Mouse (Mus musculus) forebrain, embryonic 11.5 days (tissue): ENCODE measurements at regions not wholly inside any gene's neighbourhood (a gene's known extent, or its start where the extent isn't known, plus 50 kb on each side); places are given as distances from the start of the nearest gene placed in this dataset.
A peak's percentile ranks its signal among the peaks of the same experiment; 100 is the strongest.
"Not testable (repeated sequence)": the region's sequence is repeated elsewhere in the genome, so short reads cannot be mapped to it uniquely, and the experiment has no call there.

ENCODE experiments used
- ATAC-seq: fragments of 200-750 bp; cut with Nextera tagmentation; replicated peaks from 2 replicates; pipeline ENCODE4 v1.8.0; 2017; ENCODE audit warnings: moderate TSS enrichment; ENCODE audit not compliant: low FRiP score
- DNase-seq: peaks from one replicate; pipeline ENCODE4 v3.0.0-alpha.2; 2017; ENCODE audit warnings: low spot score
- H3K27ac ChIP-seq: fragments of 300-500 bp; sonication (generic); 2 replicates; pipeline ENCODE4 v1.5.1; 2014; ENCODE audit warnings: low read depth, low read length
- H3K27me3 ChIP-seq: fragments of 300-500 bp; sonication (generic); 2 replicates; pipeline ENCODE4 v1.6.1; 2014; ENCODE audit warnings: mild to moderate bottlenecking, low read length, mixed read lengths; ENCODE audit not compliant: control insufficient read depth, insufficient read depth
- H3K36me3 ChIP-seq: fragments of 300-500 bp; sonication (generic); 2 replicates; pipeline ENCODE4 v1.6.1; 2014; ENCODE audit warnings: mild to moderate bottlenecking, low read length, moderate library complexity, mixed read lengths; ENCODE audit not compliant: control insufficient read depth, insufficient read depth
- H3K4me1 ChIP-seq: fragments of 300-500 bp; sonication (generic); replicated peaks from 2 replicates; pipeline ENCODE4 v1.6.1; 2014; ENCODE audit warnings: low read length, mixed read lengths; ENCODE audit not compliant: control insufficient read depth, insufficient read depth
- H3K4me2 ChIP-seq: fragments of 300-500 bp; sonication (generic); 2 replicates; pipeline ENCODE4 v1.6.1; 2014; ENCODE audit warnings: low read depth, mild to moderate bottlenecking, low read length, moderate library complexity, mixed read lengths; ENCODE audit not compliant: severe bottlenecking
- H3K4me3 ChIP-seq: fragments of 300-500 bp; sonication (generic); 2 replicates; pipeline ENCODE4 v1.5.1; 2014; ENCODE audit warnings: low read depth, low read length
- H3K9ac ChIP-seq: fragments of 300-500 bp; sonication (generic); 2 replicates; pipeline ENCODE4 v1.6.1; 2014; ENCODE audit warnings: low read length
- H3K9me3 ChIP-seq: fragments of 300-500 bp; sonication (generic); 2 replicates; pipeline ENCODE4 v1.6.1; 2016; ENCODE audit warnings: low read length, mixed read lengths; ENCODE audit not compliant: control insufficient read depth
- WGBS: fragments of 180-500 bp; shearing (Covaris S2); extraction: QIAGEN DNeasy Blood & Tissue Kit; methylation state at CpG from one replicate; pipeline ENCODE4 v1.1.7; 2014; 5-methylcytosine and 5-hydroxymethylcytosine counted together

DNA sequence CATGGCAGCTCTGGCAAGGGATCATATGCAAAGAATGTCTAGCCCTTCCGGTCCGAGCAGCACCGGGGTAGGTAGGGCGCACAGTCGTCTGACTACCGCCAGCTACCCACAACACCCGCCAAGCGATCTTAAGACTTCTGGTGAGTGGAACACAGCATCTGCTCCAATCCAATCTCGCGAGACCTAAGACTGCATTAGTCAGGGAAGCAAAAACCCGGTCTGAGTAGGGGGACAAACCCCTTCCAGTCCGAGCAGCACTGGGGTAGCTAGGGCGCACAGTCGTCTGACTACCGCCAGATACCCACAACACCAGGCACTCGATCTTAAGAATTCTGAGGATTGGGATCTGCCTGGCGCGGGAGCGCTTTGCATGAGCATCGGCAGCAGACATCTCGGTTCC lies 57.1 kb downstream of the Nap1l2 start:
- WGBS: 76% methylated on average over 21 of the region's 21 CpGs
- H3K4me3 ChIP-seq, H3K9me3 ChIP-seq, H3K27me3 ChIP-seq, H3K9ac ChIP-seq, DNase-seq, ATAC-seq, H3K4me1 ChIP-seq, H3K4me2 ChIP-seq, H3K27ac ChIP-seq, H3K36me3 ChIP-seq: not testable (repeated sequence)

DNA sequence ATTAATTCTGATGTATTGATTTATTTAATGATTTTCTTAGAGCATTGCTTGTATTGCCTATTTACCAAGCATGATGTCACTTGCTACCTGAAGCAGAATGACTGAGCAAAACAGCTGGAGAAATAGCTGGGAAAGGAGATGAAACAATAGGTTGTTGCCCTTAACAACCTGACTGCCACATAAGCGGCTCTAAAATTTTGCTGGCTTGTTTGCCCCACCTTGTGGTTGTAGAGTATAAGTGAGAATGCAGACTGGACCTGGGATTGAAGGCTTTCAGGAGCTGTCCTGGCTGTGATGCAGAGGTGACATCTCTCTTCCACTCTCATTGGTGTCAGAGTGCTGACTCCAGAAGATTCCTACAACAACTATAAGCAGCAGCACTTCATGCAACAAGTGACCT lies 77.3 kb downstream of the Nap1l2 start:
- Histone ChIP-seq H3K9ac (no peak overlapping the region), H3K9me3 (no peaks in the 10 kb centered on the region), H3K4me3 (no peak overlapping the region), H3K36me3 (no peaks in the 10 kb centered on the region), H3K4me2 (no peak overlapping the region), H3K4me1 (no peaks in the 10 kb centered on the region), H3K27ac (no peak overlapping the region), H3K27me3 (no peaks in the 10 kb centered on the region; the same call in 1 of the 2 replicates)
- DNase-seq: peak; percentile 50
- WGBS: 35% methylated on average over 1 of the region's 1 CpGs
- no peak for ATAC-seq

DNA sequence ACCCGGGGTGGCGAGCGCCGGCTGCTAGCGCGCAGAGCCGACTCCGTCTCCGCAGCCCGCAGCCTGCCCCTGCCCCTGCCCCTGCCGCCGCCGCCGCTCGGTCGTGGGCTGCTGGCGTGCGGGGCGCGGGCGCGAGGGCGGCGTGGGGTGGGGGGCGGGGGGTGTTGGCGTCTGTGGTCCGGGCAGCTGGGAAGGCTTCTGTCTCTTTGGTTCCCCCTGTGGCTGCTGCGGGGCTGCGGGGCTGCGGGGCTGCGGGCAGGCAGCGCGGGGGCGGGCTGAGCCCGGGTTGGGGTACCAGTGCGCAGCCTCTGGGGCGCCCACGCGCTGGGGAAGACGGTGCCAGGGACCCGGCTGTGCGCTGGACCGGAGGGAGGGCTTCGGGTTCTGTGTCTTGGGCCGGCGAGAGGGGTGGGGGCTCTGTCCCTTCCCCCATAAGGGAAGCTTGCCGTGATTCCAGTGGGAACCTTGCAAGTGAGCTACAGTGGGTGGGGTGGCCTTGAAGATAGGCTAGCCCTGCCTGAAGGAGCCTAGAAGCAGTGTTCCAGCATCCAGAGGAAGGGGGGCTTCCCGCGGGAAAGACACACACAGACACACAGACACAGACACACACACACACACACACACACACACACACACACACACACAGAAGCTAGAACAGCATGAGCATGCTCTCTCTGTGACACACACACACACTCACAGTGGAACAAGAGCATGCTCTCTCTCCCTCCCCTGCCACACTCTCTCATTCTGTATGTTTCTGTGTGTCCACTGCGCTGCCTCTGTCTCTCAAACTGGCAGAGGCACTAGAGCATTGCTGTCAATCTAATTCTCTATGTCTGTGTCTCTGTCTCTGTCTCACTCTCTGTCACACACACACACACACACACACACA lies 118.5 kb downstream of the Nap1l2 start:
- not testable (repeated sequence) for DNase-seq, H3K4me3 ChIP-seq, H3K27me3 ChIP-seq, H3K4me2 ChIP-seq, H3K27ac ChIP-seq, H3K36me3 ChIP-seq, H3K9me3 ChIP-seq, H3K4me1 ChIP-seq, H3K9ac ChIP-seq
- WGBS: 11% methylated on average over 2 of the region's 50 CpGs
- ATAC-seq: peak; percentile 87

DNA sequence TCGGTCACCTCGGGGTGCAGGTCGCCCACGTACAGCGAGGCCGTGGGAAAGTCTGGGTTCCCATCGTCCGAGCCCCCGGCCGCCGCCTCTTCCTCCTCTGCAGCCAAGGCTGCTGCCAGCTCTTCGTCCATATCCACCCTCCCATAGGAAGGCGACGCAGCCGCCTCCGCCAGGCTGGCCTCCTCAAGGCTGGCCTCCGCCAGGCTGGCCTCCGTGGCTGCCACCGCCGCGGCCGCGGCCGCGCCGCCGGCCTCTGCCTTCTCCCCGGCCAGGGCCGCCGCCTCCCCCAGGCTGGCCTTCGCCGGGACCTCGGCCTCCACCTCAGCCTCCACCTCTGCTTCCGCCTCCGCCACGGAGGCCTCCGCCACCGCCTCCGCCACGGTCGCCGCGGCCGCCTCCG lies 119.3 kb downstream of the Nap1l2 start:
- no CpG with 5 or more reads among the region's 45 CpGs for WGBS
- ATAC-seq: 0 out of 2 replicates have a peak, but pooled peaks have one; percentile 22
- DNase-seq, H3K9ac ChIP-seq, H3K36me3 ChIP-seq, H3K27ac ChIP-seq, H3K9me3 ChIP-seq, H3K4me3 ChIP-seq, H3K4me2 ChIP-seq, H3K4me1 ChIP-seq, H3K27me3 ChIP-seq: not testable (repeated sequence)

DNA sequence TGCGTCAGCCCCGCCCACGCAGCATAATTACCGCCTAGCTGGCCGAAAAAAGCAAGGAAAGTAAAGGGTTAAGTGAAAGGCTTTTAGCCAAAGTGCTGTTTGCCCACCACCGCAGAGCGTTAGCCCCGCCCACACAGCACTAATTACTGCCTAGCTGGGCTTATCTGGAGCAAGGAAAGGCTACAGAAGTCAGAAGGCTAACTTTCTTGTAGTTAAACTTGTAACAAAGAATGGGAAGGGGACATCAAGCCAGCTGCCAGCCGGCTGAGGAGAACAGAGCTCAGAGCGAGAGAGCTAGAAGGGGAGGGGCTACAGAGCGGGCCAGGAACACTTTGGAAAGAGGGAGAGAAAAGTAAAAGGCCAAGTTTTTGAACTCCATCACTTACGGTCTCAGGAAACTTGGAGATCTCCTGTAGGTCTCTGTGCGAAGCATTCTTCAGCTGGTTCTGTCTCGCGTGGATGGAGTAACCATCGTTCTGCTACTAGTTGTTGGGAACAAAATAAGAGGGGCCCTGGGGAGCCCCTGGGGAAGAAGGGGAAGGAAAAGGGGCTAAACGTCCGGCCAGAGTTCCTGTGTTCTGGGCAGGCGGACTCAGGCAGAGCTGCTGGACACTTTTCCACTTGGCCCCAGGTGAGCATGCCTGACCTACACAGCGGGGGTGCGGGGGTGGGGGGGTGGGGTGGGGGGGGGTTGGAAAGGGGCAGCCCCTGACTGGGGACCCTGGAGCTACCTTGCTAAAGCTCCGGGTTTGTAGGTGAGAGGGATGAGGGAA lies 98.3 kb downstream of the 1700018G05Rik start:
- no peak overlapping the region for H3K27ac ChIP-seq

DNA sequence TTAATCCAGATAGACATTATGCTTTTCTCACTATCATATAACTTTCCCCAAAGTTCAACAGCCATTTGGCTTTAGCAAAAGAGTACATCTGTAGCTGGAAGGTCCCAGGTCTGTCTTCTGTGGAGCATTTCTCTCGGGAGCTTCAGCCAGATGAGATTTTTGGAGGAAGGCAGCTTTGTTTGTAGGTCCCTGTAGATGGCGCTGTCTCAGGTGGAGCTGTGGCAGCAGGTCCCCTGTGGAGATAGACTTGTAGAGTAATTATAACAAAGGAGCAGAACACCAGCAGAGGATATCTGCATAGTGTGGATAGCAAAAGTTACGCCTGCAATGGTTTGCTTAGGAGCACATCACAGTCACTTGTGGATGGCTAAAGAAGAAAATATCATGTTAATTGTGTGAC lies 97.3 kb downstream of the 1700018G05Rik start:
- not testable (repeated sequence) for H3K9ac ChIP-seq, H3K4me3 ChIP-seq, H3K27ac ChIP-seq, H3K27me3 ChIP-seq, H3K9me3 ChIP-seq, H3K4me2 ChIP-seq, ATAC-seq, H3K4me1 ChIP-seq, H3K36me3 ChIP-seq
- peak; percentile 51 for DNase-seq
- 20% methylated on average over 3 of the region's 3 CpGs for WGBS

More for the DNA sequence above, 98.3 kb downstream of the 1700018G05Rik start:
- no peaks in the 10 kb centered on the region for H3K4me1 ChIP-seq
- peak overlapping the region; percentile 42 for H3K4me2 ChIP-seq
- H3K9me3 ChIP-seq: no peaks in the 10 kb centered on the region
- peak overlapping the region; percentile 28 for H3K4me3 ChIP-seq
- H3K27me3 ChIP-seq: no peaks in the 10 kb centered on the region; the same call in 1 of the 2 replicates
- H3K9ac ChIP-seq: peak overlapping the region; percentile 29; the same call in 1 of the 2 replicates
- peak; percentile 76 for DNase-seq
- WGBS: 16% methylated on average over 22 of the region's 22 CpGs
- no peaks in the 10 kb centered on the region for H3K36me3 ChIP-seq
- ATAC-seq: peak; percentile 82

DNA sequence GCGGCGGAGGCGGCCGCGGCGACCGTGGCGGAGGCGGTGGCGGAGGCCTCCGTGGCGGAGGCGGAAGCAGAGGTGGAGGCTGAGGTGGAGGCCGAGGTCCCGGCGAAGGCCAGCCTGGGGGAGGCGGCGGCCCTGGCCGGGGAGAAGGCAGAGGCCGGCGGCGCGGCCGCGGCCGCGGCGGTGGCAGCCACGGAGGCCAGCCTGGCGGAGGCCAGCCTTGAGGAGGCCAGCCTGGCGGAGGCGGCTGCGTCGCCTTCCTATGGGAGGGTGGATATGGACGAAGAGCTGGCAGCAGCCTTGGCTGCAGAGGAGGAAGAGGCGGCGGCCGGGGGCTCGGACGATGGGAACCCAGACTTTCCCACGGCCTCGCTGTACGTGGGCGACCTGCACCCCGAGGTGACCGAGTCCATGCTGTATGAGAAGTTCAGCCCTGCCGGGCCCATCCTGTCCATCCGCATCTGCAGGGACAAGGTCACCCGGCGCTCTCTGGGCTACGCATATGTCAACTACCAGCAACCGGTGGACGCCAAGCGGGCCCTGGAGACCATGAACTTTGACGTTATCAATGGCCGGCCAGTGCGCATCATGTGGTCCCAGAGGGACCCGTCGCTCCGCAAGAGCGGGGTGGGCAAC lies 85.4 kb downstream of the 1700018G05Rik start:
- WGBS: no CpG with 5 or more reads among the region's 61 CpGs
- not testable (repeated sequence) for H3K27ac ChIP-seq, H3K4me3 ChIP-seq, H3K4me2 ChIP-seq, H3K36me3 ChIP-seq, DNase-seq, H3K27me3 ChIP-seq, H3K4me1 ChIP-seq, H3K9ac ChIP-seq, H3K9me3 ChIP-seq
- ATAC-seq: peak; percentile 31

DNA sequence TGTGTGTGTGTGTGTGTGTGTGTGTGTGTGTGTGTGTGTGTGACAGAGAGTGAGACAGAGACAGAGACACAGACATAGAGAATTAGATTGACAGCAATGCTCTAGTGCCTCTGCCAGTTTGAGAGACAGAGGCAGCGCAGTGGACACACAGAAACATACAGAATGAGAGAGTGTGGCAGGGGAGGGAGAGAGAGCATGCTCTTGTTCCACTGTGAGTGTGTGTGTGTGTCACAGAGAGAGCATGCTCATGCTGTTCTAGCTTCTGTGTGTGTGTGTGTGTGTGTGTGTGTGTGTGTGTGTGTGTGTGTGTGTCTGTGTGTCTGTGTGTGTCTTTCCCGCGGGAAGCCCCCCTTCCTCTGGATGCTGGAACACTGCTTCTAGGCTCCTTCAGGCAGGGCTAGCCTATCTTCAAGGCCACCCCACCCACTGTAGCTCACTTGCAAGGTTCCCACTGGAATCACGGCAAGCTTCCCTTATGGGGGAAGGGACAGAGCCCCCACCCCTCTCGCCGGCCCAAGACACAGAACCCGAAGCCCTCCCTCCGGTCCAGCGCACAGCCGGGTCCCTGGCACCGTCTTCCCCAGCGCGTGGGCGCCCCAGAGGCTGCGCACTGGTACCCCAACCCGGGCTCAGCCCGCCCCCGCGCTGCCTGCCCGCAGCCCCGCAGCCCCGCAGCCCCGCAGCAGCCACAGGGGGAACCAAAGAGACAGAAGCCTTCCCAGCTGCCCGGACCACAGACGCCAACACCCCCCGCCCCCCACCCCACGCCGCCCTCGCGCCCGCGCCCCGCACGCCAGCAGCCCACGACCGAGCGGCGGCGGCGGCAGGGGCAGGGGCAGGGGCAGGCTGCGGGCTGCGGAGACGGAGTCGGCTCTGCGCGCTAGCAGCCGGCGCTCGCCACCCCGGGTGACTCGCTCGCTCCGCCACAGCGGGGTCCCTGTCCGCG lies 84.4 kb downstream of the 1700018G05Rik start:
- H3K27me3 ChIP-seq, DNase-seq, H3K4me3 ChIP-seq, H3K36me3 ChIP-seq, H3K4me1 ChIP-seq, H3K27ac ChIP-seq, H3K4me2 ChIP-seq, H3K9me3 ChIP-seq, H3K9ac ChIP-seq: not testable (repeated sequence)
- WGBS: no CpG with 5 or more reads among the region's 56 CpGs
- ATAC-seq: peak; percentile 81
